Mouse (Mus musculus) skeletal muscle tissue, postnatal 0 days (tissue): ENCODE measurements around the gene Prss53. TPM values are rescaled to one million over a fixed set of nuclear protein-coding genes. Genes with fewer than 3 reads are reported as not detected.

Experiments used
- polyA plus RNA-seq: library from polyadenylated mRNA; unstranded; fragments of >200 nt; fragmentation: Nextera tagmentation; extraction: Ambion mirVana; gene quantifications from 2 replicates; pipeline ENCODE4 v1.2.1, GENCODE M21; 2015

The Prss53 gene
- 0.91 and 1.0 TPM in 2 replicates for polyA plus RNA-seq

GRCm38 (mm10) chr7:127890798-127891197, at the start of gene Prss53:
TSS of gene Prss53 (minus strand) at chr7:127890970.

GRCm38 (mm10) chr7:127929923-127930322, 39.2 kb upstream of the Prss53 start, which contains the start of gene Prss8:
TSS of gene Prss8 (minus strand) at chr7:127930104.

GRCm38 (mm10) chr7:127912190-127912871, 21.6 kb upstream of the Prss53 start, which contains the start of gene Kat8:
TSS of gene Kat8 (plus strand) at chr7:127912516.

GRCm38 (mm10) chr7:127903971-127904796, 13.4 kb upstream of the Prss53 start, which contains the start of gene Bckdk:
TSS of gene Bckdk (plus strand) at chr7:127904082.

GRCm38 (mm10) chr7:127895442-127895841, 4.7 kb upstream of the Prss53 start, which contains the start of the genes Gm21974 and Vkorc1:
TSS of gene Gm21974 (minus strand) at chr7:127895454.
TSS of gene Vkorc1 (minus strand) at chr7:127895617.

GRCm38 (mm10) chr7:127876467-127877348, 14.1 kb downstream of the Prss53 start, which contains the start of gene Zfp668:
TSS of gene Zfp668 (minus strand) at chr7:127876828.

GRCm38 (mm10) chr7:127876041-127876466, 14.7 kb downstream of the Prss53 start, which contains the start of gene Zfp646:
TSS of gene Zfp646 (plus strand) at chr7:127876221.

Other genes starting within 250 kb of the Prss53 start
- gene Bcl7c, start 182.0 kb downstream of the Prss53 start, polyA plus RNA-seq = 60.6 and 71.5 TPM in 2 replicates
- 6.8 and 6.9 TPM in 2 replicates for gene Ctf1, start 178.2 kb downstream of the Prss53 start, polyA plus RNA-seq
- 0.08 TPM in 1 of 2 replicates, not detected in the other for gene Ctf2, start 158.8 kb downstream of the Prss53 start, polyA plus RNA-seq
- 0.54 and 0.74 TPM in 2 replicates for gene Fbxl19, start 146.4 kb downstream of the Prss53 start, polyA plus RNA-seq
- 12.2 and 15.0 TPM in 2 replicates for gene Orai3, start 121.2 kb downstream of the Prss53 start, polyA plus RNA-seq
- gene Setd1a, start 114.3 kb downstream of the Prss53 start, polyA plus RNA-seq = 10.0 and 10.7 TPM in 2 replicates
- not detected in 2 replicates for gene Gm49388, start 105.4 kb downstream of the Prss53 start, polyA plus RNA-seq
- gene Hsd3b7, start 90.4 kb downstream of the Prss53 start, polyA plus RNA-seq = 14.8 and 28.9 TPM in 2 replicates
- 54.6 and 62.0 TPM in 2 replicates for gene Stx4a, start 66.7 kb downstream of the Prss53 start, polyA plus RNA-seq
- 1.3 TPM in 2 replicates for gene Stx1b, start 66.4 kb downstream of the Prss53 start, polyA plus RNA-seq
- gene Zfp646, start 14.7 kb downstream of the Prss53 start, polyA plus RNA-seq = 3.4 and 3.6 TPM in 2 replicates
- gene Zfp668, start 14.1 kb downstream of the Prss53 start, polyA plus RNA-seq = 7.1 and 7.3 TPM in 2 replicates
- not detected in 2 replicates for gene Gm21974, start 4.5 kb upstream of the Prss53 start, polyA plus RNA-seq
- 145 and 153 TPM in 2 replicates for gene Vkorc1, start 4.6 kb upstream of the Prss53 start, polyA plus RNA-seq
- 110 and 114 TPM in 2 replicates for gene Bckdk, start 13.1 kb upstream of the Prss53 start, polyA plus RNA-seq
- gene Kat8, start 21.5 kb upstream of the Prss53 start, polyA plus RNA-seq = 20.8 and 22.2 TPM in 2 replicates
- gene Prss8, start 39.1 kb upstream of the Prss53 start, polyA plus RNA-seq = 0.18 and 0.77 TPM in 2 replicates
- 14.3 and 14.4 TPM in 2 replicates for gene Prss36, start 55.8 kb upstream of the Prss53 start, polyA plus RNA-seq
- gene Fus, start 76.5 kb upstream of the Prss53 start, polyA plus RNA-seq = 165 and 191 TPM in 2 replicates
- gene Pycard, start 102.9 kb upstream of the Prss53 start, polyA plus RNA-seq = 55.0 and 60.4 TPM in 2 replicates
- gene Trim72, start 113.0 kb upstream of the Prss53 start, polyA plus RNA-seq = 49.1 and 51.6 TPM in 2 replicates
- 1.7 TPM in 2 replicates for gene Itgam, start 171.7 kb upstream of the Prss53 start, polyA plus RNA-seq
- not detected in 2 replicates for gene Gm49368, start 171.7 kb upstream of the Prss53 start, polyA plus RNA-seq
- gene Itgax, start 238.6 kb upstream of the Prss53 start, polyA plus RNA-seq = 0.04 and 0.05 TPM in 2 replicates